Mouse (Mus musculus): ENCODE results near the gene Catsper4. TPM values are rescaled to one million over a fixed set of nuclear protein-coding genes. Genes with fewer than 3 reads are reported as not detected.
A peak's percentile ranks its signal among the peaks of the same experiment; 100 is the strongest.

The Catsper4 gene
- polyA plus RNA-seq, 1 experiment from 2014 or later, result not detected

DNA sequence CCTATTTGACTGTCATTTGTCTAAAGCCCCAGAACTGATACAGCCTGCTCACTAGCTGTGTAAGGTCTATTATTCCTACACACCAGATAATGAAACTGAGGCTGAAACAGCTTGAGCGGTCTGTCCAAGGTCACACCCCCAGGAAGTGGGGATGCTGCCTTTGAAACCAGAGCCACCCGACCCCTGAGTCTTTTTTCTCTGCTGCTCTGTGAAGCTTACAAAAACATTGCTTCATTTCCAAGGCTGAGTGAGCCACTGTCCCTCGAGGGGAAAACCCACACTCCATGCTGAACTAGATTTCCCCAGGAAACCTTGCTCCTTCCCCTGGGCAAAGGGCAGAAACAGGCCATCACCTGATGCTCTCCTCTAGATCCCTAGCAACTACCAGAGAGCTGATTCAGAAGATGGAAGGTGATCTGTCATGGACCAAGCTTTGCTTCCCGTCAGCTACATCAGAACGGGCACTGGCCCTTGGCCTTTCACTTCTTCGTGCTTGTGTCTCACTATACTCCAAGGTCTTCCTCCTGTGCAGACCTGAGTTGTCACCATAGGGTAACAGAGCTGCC, 20.6 kb downstream of the Catsper4 start:
- H3K4me1 ChIP-seq (ENCODE audit: control insufficient read depth, insufficient read depth, low read length), result no peaks in the 10 kb centered on the region
- DNase-seq (ENCODE audit: low spot score) (no peak), ATAC-seq (ENCODE audit: insufficient read depth, low FRiP score, low TSS enrichment) (no peak)
- H3K9ac ChIP-seq (ENCODE audit: low read length), result no peak overlapping the region
- H3K9me3 ChIP-seq (ENCODE audit: control insufficient read depth, low read length), result no peaks in the 10 kb centered on the region
- no peak overlapping the region for H3K4me3 ChIP-seq (ENCODE audit: low read depth, low read length)
- no peak overlapping the region for H3K4me2 ChIP-seq (ENCODE audit: low read depth)
- no peak overlapping the region for H3K27ac ChIP-seq (ENCODE audit: low read depth, low read length)
- H3K36me3 ChIP-seq (ENCODE audit: control insufficient read depth, insufficient read depth, low read length), result no peaks in the 10 kb centered on the region
- WGBS, result 59% methylated on average over 6 of the region's 6 CpGs
- H3K27me3 ChIP-seq (ENCODE audit: control insufficient read depth, insufficient read depth, low read length), result no peaks in the 10 kb centered on the region

DNA sequence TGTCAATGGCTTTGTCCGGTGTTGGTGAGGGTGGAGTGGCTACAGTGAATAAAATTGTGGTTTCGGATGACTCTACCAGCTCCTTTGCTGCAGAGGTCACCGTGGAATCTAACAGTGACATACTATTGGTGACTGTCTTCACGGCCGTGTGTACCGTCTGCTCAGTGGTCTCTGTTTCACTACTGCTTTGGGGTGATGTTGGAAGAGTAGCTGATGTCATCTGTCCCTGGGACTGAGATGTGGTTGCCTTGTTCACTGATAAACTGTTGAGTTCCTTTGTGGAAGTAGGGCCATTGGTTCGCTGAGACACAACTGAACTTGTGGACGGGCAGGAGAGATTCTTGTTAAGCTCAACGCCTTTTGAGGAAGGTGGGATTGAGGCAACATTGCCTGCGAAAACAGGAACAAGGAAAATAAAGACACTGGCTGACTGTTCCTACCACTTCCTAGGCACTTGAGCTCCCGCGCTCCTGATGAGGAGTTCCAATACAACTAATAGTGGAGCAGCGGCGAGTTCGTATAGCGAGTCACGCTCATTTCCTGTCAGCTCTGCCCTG, 23.8 kb downstream of the Catsper4 start:
- WGBS, result 89% methylated on average over 17 of the region's 17 CpGs

DNA sequence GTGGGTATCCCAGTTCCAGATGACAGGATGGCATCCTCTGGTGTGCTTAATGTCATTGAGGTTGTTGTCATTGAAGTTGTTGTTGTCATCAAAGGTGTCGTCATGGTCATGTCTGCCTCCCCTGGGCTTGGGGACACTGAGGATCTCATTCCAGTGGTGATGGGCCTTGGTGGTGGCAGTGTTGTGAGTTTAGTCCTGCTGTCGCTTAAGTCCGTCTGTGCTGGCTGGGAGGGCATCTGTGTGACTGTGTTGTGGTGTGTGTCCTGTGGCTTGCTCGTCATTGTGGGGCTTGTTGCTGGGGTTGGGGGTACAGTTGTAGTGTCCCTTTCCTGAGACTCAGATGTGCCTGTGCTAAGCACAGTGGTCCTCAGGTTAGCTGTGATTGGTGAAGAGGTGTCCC, 24.3 kb downstream of the Catsper4 start, which contains the start of gene Gm7534:
Gene Gm7534 (minus strand): TSS at position 101 of the 400 bp plus-strand sequence.
- no peak within 1 kb of the TSS for H3K9ac ChIP-seq (ENCODE audit: low read length)
- 92% methylated on average over 4 of the region's 4 CpGs for WGBS
- no peaks in the 10 kb centered on the region for H3K4me1 ChIP-seq (ENCODE audit: control insufficient read depth, insufficient read depth, low read length)
- H3K4me2 ChIP-seq (ENCODE audit: low read depth), result no peak within 1 kb of the TSS
- ATAC-seq (ENCODE audit: insufficient read depth, low FRiP score, low TSS enrichment) (no peak), DNase-seq (ENCODE audit: low spot score) (no peak)
- no peaks in the 10 kb centered on the region for H3K9me3 ChIP-seq (ENCODE audit: control insufficient read depth, low read length)
- H3K27me3 ChIP-seq (ENCODE audit: control insufficient read depth, insufficient read depth, low read length), result no peaks in the 10 kb centered on the region
- no peak within 1 kb of the TSS for H3K27ac ChIP-seq (ENCODE audit: low read depth, low read length)
- H3K4me3 ChIP-seq (ENCODE audit: low read depth, low read length), result no peak within 1 kb of the TSS
- H3K36me3 ChIP-seq (ENCODE audit: control insufficient read depth, insufficient read depth, low read length), result no peaks in the 10 kb centered on the region

More for the DNA sequence above, 23.8 kb downstream of the Catsper4 start:
- no peaks in the 10 kb centered on the region for H3K36me3 ChIP-seq (ENCODE audit: control insufficient read depth, insufficient read depth, low read length)
- ATAC-seq (ENCODE audit: insufficient read depth, low FRiP score, low TSS enrichment), result no peak
- H3K4me1 ChIP-seq (ENCODE audit: control insufficient read depth, insufficient read depth, low read length), result no peaks in the 10 kb centered on the region
- no peak overlapping the region for H3K9ac ChIP-seq (ENCODE audit: low read length)
- H3K4me3 ChIP-seq (ENCODE audit: low read depth, low read length), result no peak overlapping the region
- H3K27me3 ChIP-seq (ENCODE audit: control insufficient read depth, insufficient read depth, low read length), result no peaks in the 10 kb centered on the region
- no peak overlapping the region for H3K4me2 ChIP-seq (ENCODE audit: low read depth)
- no peaks in the 10 kb centered on the region for H3K9me3 ChIP-seq (ENCODE audit: control insufficient read depth, low read length)
- H3K27ac ChIP-seq (ENCODE audit: low read depth, low read length), result no peak overlapping the region
- DNase-seq (ENCODE audit: low spot score), result no peak

DNA sequence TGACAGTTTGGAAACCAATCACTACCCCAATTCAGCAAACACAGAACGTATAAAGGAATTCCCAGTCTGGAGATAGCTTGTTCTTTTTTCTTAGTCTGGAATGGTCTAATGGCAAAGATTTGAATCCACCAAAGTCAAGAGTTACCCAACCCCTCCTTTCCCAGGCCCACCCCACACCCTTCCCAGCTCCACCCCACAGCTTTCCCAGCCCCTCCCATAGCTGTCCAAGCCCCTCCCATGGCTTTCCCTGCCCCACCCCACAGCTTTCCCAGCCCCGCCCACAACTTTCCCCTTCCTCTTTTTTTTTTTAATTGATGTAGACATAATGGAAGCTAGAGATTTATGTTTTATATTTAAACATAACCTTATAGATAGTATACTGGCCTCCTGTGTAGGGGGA, 27.8 kb downstream of the Catsper4 start:
- Histone ChIP-seq H3K9me3 (ENCODE audit: control insufficient read depth, low read length) (no peaks in the 10 kb centered on the region), H3K4me1 (ENCODE audit: control insufficient read depth, insufficient read depth, low read length) (no peaks in the 10 kb centered on the region), H3K4me2 (ENCODE audit: low read depth) (no peak overlapping the region), H3K27me3 (ENCODE audit: control insufficient read depth, insufficient read depth, low read length) (no peaks in the 10 kb centered on the region), H3K36me3 (ENCODE audit: control insufficient read depth, insufficient read depth, low read length) (no peaks in the 10 kb centered on the region), H3K27ac (ENCODE audit: low read depth, low read length) (no peak overlapping the region), H3K4me3 (ENCODE audit: low read depth, low read length) (no peak overlapping the region), H3K9ac (ENCODE audit: low read length) (no peak overlapping the region)
- DNase-seq (ENCODE audit: low spot score), result no peak
- ATAC-seq (ENCODE audit: insufficient read depth, low FRiP score, low TSS enrichment), result no peak
- WGBS, result 75% methylated on average over 2 of the region's 2 CpGs

DNA sequence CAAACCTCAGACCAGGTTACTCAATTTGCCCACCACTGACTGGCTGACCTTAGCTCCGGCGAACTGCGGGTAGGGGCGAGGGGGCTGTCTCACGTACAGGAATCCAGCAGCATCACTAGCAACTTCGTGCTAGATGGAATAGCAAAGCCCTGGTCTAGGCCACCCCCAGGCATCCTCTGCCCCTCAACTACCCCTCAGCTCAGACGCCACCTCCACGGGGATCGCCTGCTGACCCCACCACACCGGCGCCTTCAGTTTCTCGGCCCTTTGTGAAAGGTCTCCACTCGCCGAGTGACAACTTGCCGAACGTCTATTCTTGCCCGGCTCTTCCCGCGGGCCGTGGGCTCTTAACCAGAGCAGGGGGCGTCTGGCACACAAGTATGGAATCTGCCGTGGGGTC, 40.9 kb downstream of the Catsper4 start:
- ATAC-seq (ENCODE audit: insufficient read depth, low FRiP score, low TSS enrichment), result 0 out of 2 replicates have a peak, but pooled peaks have one; percentile 3
- Histone ChIP-seq H3K27ac (ENCODE audit: low read depth, low read length) (peak overlapping the region; percentile 11; the same call in 1 of the 2 replicates), H3K27me3 (ENCODE audit: control insufficient read depth, insufficient read depth, low read length) (no peaks in the 10 kb centered on the region), H3K4me1 (ENCODE audit: control insufficient read depth, insufficient read depth, low read length) (0 out of 2 replicates have a peak, but pooled peaks cover 2% of the 10 kb centered on the region), H3K36me3 (ENCODE audit: control insufficient read depth, insufficient read depth, low read length) (no peaks in the 10 kb centered on the region; the same call in 1 of the 2 replicates), H3K4me2 (ENCODE audit: low read depth) (peak overlapping the region; percentile 82), H3K9me3 (ENCODE audit: control insufficient read depth, low read length) (no peaks in the 10 kb centered on the region), H3K9ac (ENCODE audit: low read length) (peak overlapping the region; percentile 64), H3K4me3 (ENCODE audit: low read depth, low read length) (peak overlapping the region; percentile 67)
- DNase-seq (ENCODE audit: low spot score), result no peak
- under 1% methylated on average over 22 of the region's 22 CpGs for WGBS

DNA sequence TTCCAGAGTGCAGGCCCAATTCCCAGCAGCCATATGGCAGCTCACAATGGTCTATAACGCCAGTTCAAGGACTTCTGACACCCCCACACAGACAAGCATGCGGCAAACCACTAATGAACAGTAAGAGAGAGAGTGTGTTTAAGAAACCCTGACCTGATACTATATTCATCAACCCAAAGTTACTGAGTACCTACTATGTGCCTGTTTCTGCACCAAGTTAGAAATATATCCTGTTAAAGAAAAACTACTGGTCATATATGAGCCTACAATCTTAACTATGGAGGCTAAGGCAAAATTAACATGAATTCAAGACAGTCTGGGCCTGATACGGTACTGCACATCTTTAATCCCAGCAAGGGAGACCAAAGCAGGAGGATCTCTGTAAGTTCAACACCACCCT, 41.6 kb downstream of the Catsper4 start:
- Histone ChIP-seq H3K9me3 (ENCODE audit: control insufficient read depth, low read length) (no peaks in the 10 kb centered on the region), H3K4me3 (ENCODE audit: low read depth, low read length) (no peak overlapping the region; the same call in 1 of the 2 replicates), H3K9ac (ENCODE audit: low read length) (no peak overlapping the region), H3K27me3 (ENCODE audit: control insufficient read depth, insufficient read depth, low read length) (no peaks in the 10 kb centered on the region), H3K4me2 (ENCODE audit: low read depth) (peak overlapping the region; percentile 82), H3K36me3 (ENCODE audit: control insufficient read depth, insufficient read depth, low read length) (no peaks in the 10 kb centered on the region; the same call in 1 of the 2 replicates), H3K27ac (ENCODE audit: low read depth, low read length) (no peak overlapping the region), H3K4me1 (ENCODE audit: control insufficient read depth, insufficient read depth, low read length) (0 out of 2 replicates have a peak, but pooled peaks cover 2% of the 10 kb centered on the region)
- ATAC-seq (ENCODE audit: insufficient read depth, low FRiP score, low TSS enrichment) (no peak), DNase-seq (ENCODE audit: low spot score) (no peak)
- WGBS, result 74% methylated on average over 3 of the region's 3 CpGs

DNA sequence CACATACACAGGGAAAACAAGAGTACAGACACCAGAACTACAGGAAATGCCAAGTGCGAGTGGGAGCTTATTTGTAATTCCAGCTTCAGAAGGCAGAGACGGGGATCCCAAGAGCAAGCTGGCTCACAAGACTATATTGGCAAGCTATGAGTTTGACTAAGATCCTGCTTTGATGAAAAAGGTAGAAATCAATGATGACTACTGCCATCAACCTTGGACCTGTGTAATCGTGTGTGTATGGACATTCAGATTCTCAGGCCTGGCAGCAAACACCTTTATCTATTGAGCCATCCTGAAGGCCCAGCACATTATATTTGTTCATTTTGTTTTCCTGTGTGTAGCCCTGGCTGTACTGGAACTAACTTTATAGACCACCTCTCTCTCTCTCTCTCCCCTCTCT, 43.5 kb downstream of the Catsper4 start:
- H3K4me1 ChIP-seq (ENCODE audit: control insufficient read depth, insufficient read depth, low read length), result 0 out of 2 replicates have a peak, but pooled peaks cover 2% of the 10 kb centered on the region
- H3K4me2 ChIP-seq (ENCODE audit: low read depth), result no peak overlapping the region
- no peaks in the 10 kb centered on the region; the same call in 1 of the 2 replicates for H3K36me3 ChIP-seq (ENCODE audit: control insufficient read depth, insufficient read depth, low read length)
- no peak overlapping the region for H3K9ac ChIP-seq (ENCODE audit: low read length)
- no peaks in the 10 kb centered on the region for H3K9me3 ChIP-seq (ENCODE audit: control insufficient read depth, low read length)
- H3K4me3 ChIP-seq (ENCODE audit: low read depth, low read length), result no peak overlapping the region
- H3K27ac ChIP-seq (ENCODE audit: low read depth, low read length), result no peak overlapping the region
- no peaks in the 10 kb centered on the region for H3K27me3 ChIP-seq (ENCODE audit: control insufficient read depth, insufficient read depth, low read length)
- DNase-seq (ENCODE audit: low spot score) (no peak), ATAC-seq (ENCODE audit: insufficient read depth, low FRiP score, low TSS enrichment) (no peak)
- WGBS, result 86% methylated on average over 3 of the region's 3 CpGs

DNA sequence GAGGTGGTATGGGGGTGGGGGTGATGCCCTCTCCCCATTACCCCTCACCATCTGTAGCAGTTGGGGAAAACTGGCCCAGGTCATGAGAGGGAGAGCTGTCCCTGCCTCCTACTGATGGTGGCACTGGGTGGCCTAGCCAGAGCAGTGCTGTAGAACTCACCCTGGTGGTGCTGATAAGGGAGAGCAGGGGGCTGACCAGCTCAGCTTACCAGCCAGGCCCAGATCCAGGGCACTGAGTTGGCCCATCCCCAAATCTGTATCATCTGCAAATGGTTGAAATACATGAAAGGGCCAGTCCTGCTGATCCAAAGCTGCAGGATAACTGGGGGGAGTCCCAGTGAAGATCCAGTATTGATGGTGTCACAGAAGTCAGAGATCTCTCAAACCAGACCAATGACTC, 45.4 kb downstream of the Catsper4 start:
- no peak for ATAC-seq (ENCODE audit: insufficient read depth, low FRiP score, low TSS enrichment)
- H3K4me3 ChIP-seq (ENCODE audit: low read depth, low read length), result no peak overlapping the region
- H3K36me3 ChIP-seq (ENCODE audit: control insufficient read depth, insufficient read depth, low read length), result no peaks in the 10 kb centered on the region; the same call in 1 of the 2 replicates
- H3K9ac ChIP-seq (ENCODE audit: low read length), result no peak overlapping the region
- H3K4me1 ChIP-seq (ENCODE audit: control insufficient read depth, insufficient read depth, low read length), result 0 out of 2 replicates have a peak, but pooled peaks cover 2% of the 10 kb centered on the region
- no peak overlapping the region for H3K4me2 ChIP-seq (ENCODE audit: low read depth)
- no peaks in the 10 kb centered on the region for H3K27me3 ChIP-seq (ENCODE audit: control insufficient read depth, insufficient read depth, low read length)
- H3K9me3 ChIP-seq (ENCODE audit: control insufficient read depth, low read length), result no peaks in the 10 kb centered on the region
- H3K27ac ChIP-seq (ENCODE audit: low read depth, low read length), result no peak overlapping the region
- no peak for DNase-seq (ENCODE audit: low spot score)

DNA sequence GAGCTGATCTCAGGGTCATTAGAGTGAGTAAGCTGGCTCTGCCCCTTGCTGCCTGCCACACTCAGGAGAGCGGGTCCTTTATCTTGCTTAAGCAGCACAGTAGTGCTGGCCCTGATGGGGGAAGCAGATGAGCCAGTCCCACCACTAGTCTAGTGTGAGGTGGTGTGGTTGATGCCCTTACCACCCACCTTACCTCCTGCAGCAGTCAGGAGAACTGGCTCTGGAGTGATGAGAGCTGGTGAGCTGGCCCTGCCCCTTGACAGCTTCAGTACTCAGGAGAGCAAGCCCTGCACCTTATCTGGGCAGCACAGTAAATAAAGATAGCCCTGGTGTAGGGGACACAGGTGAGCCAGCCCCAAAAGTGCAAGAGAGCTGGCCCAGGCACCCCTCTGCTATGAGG, 46.1 kb downstream of the Catsper4 start:
- 85% methylated on average over 1 of the region's 1 CpGs for WGBS
- no peak overlapping the region for H3K9ac ChIP-seq (ENCODE audit: low read length)
- H3K4me3 ChIP-seq (ENCODE audit: low read depth, low read length), result no peak overlapping the region
- no peak for ATAC-seq (ENCODE audit: insufficient read depth, low FRiP score, low TSS enrichment)
- H3K9me3 ChIP-seq (ENCODE audit: control insufficient read depth, low read length), result no peaks in the 10 kb centered on the region
- 0 out of 2 replicates have a peak, but pooled peaks cover 2% of the 10 kb centered on the region for H3K4me1 ChIP-seq (ENCODE audit: control insufficient read depth, insufficient read depth, low read length)
- H3K27ac ChIP-seq (ENCODE audit: low read depth, low read length), result no peak overlapping the region
- no peak overlapping the region for H3K4me2 ChIP-seq (ENCODE audit: low read depth)
- DNase-seq (ENCODE audit: low spot score), result no peak
- H3K36me3 ChIP-seq (ENCODE audit: control insufficient read depth, insufficient read depth, low read length), result no peaks in the 10 kb centered on the region; the same call in 1 of the 2 replicates
- H3K27me3 ChIP-seq (ENCODE audit: control insufficient read depth, insufficient read depth, low read length), result no peaks in the 10 kb centered on the region
